In the genomic region with DNA sequence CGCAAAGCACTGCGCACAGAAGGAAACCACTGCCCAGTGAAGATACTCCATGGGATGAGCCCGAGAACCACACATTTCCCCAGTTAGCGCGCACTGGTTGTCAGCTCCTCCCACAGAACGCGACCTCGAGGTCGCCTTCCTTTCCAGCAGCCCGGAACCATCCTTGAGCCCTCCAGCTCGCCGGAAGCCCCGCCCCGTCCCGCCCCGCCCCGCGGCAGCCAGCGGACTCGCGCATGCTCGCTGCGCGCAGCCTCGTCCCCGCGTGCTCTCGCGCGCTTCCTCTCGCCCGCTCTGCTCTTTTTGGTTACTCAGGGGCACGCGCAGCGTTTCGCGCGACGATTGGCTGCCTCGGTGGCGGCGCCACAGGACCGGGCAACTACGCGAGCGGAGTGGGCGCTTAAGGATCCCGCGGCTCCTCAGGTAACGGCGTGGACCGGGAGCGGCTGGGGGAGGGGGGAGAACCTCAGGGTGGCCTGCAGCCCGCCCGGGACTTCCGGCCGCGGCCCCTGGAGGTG, we compare ENCODE assay signal across 8 mouse cellular contexts. TPM values are rescaled to one million over a fixed set of nuclear protein-coding genes. Genes with fewer than 3 reads are reported as not detected.
A peak's percentile ranks its signal among the peaks of the same experiment; 100 is the strongest.
DNase-seq lines count a peak whose midpoint lies in the region; ATAC-seq lines count a peak whose summit lies in the region.

TSS of gene Prps1l3 (plus strand) at position 221 of the 515 bp plus-strand sequence.
TSS of gene Mipol1 (plus strand) at position 236 of the 515 bp plus-strand sequence.

- peak; percentile 93 for DNase-seq in R1 (ENCODE audit: low read depth, low spot score)
- peak; percentile 88 to 93 for DNase-seq in cerebellum, postnatal 25 days
- peak; percentile 85 to 89 for DNase-seq in frontal cortex, postnatal 36 days (ENCODE audit: low spot score in 2 of 2)
- DNase-seq in left cerebral cortex, adult 11 months (ENCODE audit: low spot score), result peak; percentile 71
- peak; percentile 88 to 93 for DNase-seq in lung, postnatal 4 days
- DNase-seq in retina, postnatal 7 days (ENCODE audit: low read depth, low spot score), result peak; percentile 89
- peak; percentile 80 for DNase-seq in urinary bladder, adult 2 months (ENCODE audit: low spot score)

- H3K36me3 ChIP-seq in hindbrain, embryonic 15.5 days, result no peaks in the 10 kb centered on the region

- H3K4me3 ChIP-seq in hindbrain, embryonic 15.5 days, result peak within 1 kb of the TSS; percentile 94

- peak within 1 kb of the TSS; percentile 69 for H3K9ac ChIP-seq in hindbrain, embryonic 15.5 days

- H3K9me3 ChIP-seq in hindbrain, embryonic 15.5 days, result no peaks in the 10 kb centered on the region

- peak within 1 kb of the TSS; percentile 62 for H3K4me2 ChIP-seq in hindbrain, embryonic 15.5 days

- under 1% methylated on average over 55 of the region's 58 CpGs for WGBS in hindbrain, embryonic 15.5 days

- peak; percentile 98 for ATAC-seq in hindbrain, embryonic 15.5 days (ENCODE audit: low FRiP score, low read depth)

- H3K27me3 ChIP-seq in hindbrain, embryonic 15.5 days, result no peaks in the 10 kb centered on the region

- H3K27ac ChIP-seq in hindbrain, embryonic 15.5 days (replicated peaks), result peak within 1 kb of the TSS; percentile 85

- H3K4me1 ChIP-seq in hindbrain, embryonic 15.5 days (replicated peaks), result peaks cover 8% of the 10 kb centered on the region; the same call in 1 of the 2 replicates

RNA-seq across cellular contexts. Expression of gene Prps1l3, which starts in this region (rescaled TPM):
- 24.7 and 28.1 TPM in 2 replicates for polyA plus RNA-seq in hindbrain, embryonic 15.5 days (2015; fragmentation: Nextera tagmentation; extraction: Ambion mirVana)
- polyA plus RNA-seq in urinary bladder, adult 2 months (2012; rRNA removed), result 19.9 and 23.6 TPM in 2 replicates

RNA-seq across cellular contexts. Expression of gene Mipol1, which starts in this region (rescaled TPM):
- polyA plus RNA-seq in hindbrain, embryonic 15.5 days (2015; fragmentation: Nextera tagmentation; extraction: Ambion mirVana), result 4.1 and 4.9 TPM in 2 replicates
- 15.5 and 18.4 TPM in 2 replicates for polyA plus RNA-seq in urinary bladder, adult 2 months (2012; rRNA removed)

Comparison
In these comparisons a context has a peak if more than half of its experiments do, and no peak if none do; other contexts are left out.
1. Peak in every context shown above with its lines: DNase-seq, ATAC-seq, H3K4me3 ChIP-seq and H3K27ac ChIP-seq.